Mouse (Mus musculus) lung, embryonic 14.5 days (tissue): ENCODE data around the gene Hist1h2af. TPM values are rescaled to one million over a fixed set of nuclear protein-coding genes. Genes with fewer than 3 reads are reported as not detected.
A peak's percentile ranks its signal among the peaks of the same experiment; 100 is the strongest.
"Not testable (repeated sequence)": the region's sequence is repeated elsewhere in the genome, so short reads cannot be mapped to it uniquely, and the experiment has no call there.

Source experiments
- ATAC-seq: fragments of 200-750 bp; cut with Nextera tagmentation; 2 replicates; pipeline ENCODE4 v1.8.0; 2017; ENCODE audit warnings: mild to moderate bottlenecking, moderate TSS enrichment, moderate library complexity; ENCODE audit not compliant: insufficient read depth
- DNase-seq: peaks from one replicate; pipeline ENCODE4 v3.0.0-alpha.2; 2015
- H3K27ac ChIP-seq: fragments of 300-500 bp; sonication (generic); 2 replicates; pipeline ENCODE4 v1.5.1; 2014; ENCODE audit warnings: low read depth, mild to moderate bottlenecking, moderate library complexity
- H3K27me3 ChIP-seq: fragments of 300-500 bp; sonication (generic); 2 replicates; pipeline ENCODE4 v1.6.1; 2014; ENCODE audit warnings: low read length, control low read depth; ENCODE audit not compliant: insufficient read depth
- H3K36me3 ChIP-seq: fragments of 300-500 bp; sonication (generic); 2 replicates; pipeline ENCODE4 v1.6.1; 2014; ENCODE audit warnings: control low read depth; ENCODE audit not compliant: insufficient read depth
- H3K4me1 ChIP-seq: fragments of 300-500 bp; sonication (generic); 2 replicates; pipeline ENCODE4 v1.6.1; 2014; ENCODE audit warnings: antibody characterized with exemption, control low read depth; ENCODE audit not compliant: insufficient read depth
- H3K4me2 ChIP-seq: fragments of 300-500 bp; sonication (generic); 2 replicates; pipeline ENCODE4 v1.6.1; 2014; ENCODE audit warnings: mild to moderate bottlenecking
- H3K4me3 ChIP-seq: fragments of 300-500 bp; sonication (generic); 2 replicates; pipeline ENCODE4 v1.5.1; 2014; ENCODE audit warnings: low read depth, low read length
- H3K9ac ChIP-seq: fragments of 300-500 bp; sonication (generic); 2 replicates; pipeline ENCODE4 v1.6.1; 2014
- H3K9me3 ChIP-seq: fragments of 300-500 bp; sonication (generic); 2 replicates; pipeline ENCODE4 v1.6.1; 2016; ENCODE audit warnings: low read depth, low read length, control low read depth
- CTCF ChIP-seq: IDR thresholded peaks from 2 replicates; pipeline ENCODE4 v1.5.1; 2016; ENCODE audit warnings: antibody characterized with exemption, low read depth
- WGBS: fragments of 180-500 bp; shearing (Covaris S2); extraction: QIAGEN DNeasy Blood & Tissue Kit; methylation state at CpG from one replicate; pipeline ENCODE4 v1.1.7; 2014; 5-methylcytosine and 5-hydroxymethylcytosine counted together
- polyA plus RNA-seq: library from polyadenylated mRNA; unstranded; fragments of >200 nt; fragmentation: Nextera tagmentation; extraction: Ambion mirVana; gene quantifications from 2 replicates; pipeline ENCODE4 v1.2.1, GENCODE M21; 2014

Gene Hist1h2af
- polyA plus RNA-seq, 1 experiment from 2014 or later: 13.0 TPM

DNA sequence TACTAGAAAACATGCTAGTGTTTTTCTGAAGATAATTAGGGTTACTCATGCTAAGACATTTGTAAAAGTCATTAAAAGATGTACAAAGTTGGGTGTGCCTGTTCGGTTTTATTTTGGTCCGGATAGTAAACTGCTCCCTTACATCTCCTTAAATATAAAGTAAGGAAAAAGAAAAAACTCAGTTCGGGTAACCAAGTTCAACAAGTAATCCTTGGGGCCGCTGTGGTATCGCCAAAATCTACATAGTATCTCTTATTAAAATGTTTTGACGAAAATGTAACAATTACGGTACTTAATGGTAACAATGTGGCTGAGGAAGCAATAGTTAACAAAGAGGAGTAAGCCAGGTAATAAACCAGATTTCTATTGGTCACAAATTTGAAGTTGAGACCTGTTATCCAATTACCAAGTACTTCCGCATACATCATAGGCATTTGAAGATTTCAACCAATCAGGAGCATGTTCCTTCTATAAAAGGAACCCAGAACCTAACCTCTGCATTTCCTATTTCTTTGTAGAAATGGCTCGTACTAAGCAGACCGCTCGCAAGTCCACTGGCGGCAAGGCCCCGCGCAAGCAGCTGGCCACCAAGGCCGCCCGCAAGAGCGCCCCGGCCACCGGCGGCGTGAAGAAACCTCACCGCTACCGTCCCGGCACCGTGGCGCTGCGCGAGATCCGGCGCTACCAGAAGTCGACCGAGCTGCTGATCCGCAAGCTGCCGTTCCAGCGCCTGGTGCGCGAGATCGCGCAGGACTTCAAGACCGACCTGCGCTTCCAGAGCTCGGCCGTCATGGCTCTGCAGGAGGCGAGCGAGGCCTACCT lies 10.5 kb downstream of the Hist1h2af start, which contains the start of gene Hist1h3f:
TSS of gene Hist1h3f (plus strand) at position 88 of the 822 bp plus-strand sequence.
- Histone ChIP-seq H3K36me3 (no peaks in the 10 kb centered on the region), H3K4me1 (no peaks in the 10 kb centered on the region), H3K4me3 (peak within 1 kb of the TSS; percentile 44), H3K4me2 (peak within 1 kb of the TSS; percentile 86), H3K9ac (peak within 1 kb of the TSS; percentile 66), H3K27ac (peak within 1 kb of the TSS; percentile 96), H3K9me3 (no peaks in the 10 kb centered on the region), H3K27me3 (no peaks in the 10 kb centered on the region)
- DNase-seq (peak; percentile 97), ATAC-seq (peak; percentile 91)
- TF ChIP-seq CTCF: no peak
- under 1% methylated on average over 30 of the region's 45 CpGs for WGBS

GRCm38 (mm10) chr13:23544787-23545120 lies 11.0 kb downstream of the Hist1h2af start:
- peak overlapping the region; percentile 86 for H3K4me2 ChIP-seq
- peak overlapping the region; percentile 96; the same call in 1 of the 2 replicates for H3K27ac ChIP-seq
- not testable (repeated sequence) for H3K36me3 ChIP-seq, H3K9me3 ChIP-seq, H3K27me3 ChIP-seq, DNase-seq, H3K4me1 ChIP-seq
- WGBS: 0% methylated on average over 11 of the region's 14 CpGs
- H3K9ac ChIP-seq: peak overlapping the region; percentile 62
- H3K4me3 ChIP-seq: peak overlapping the region; percentile 36
- peak; percentile 0; the same call in 1 of the 2 replicates for ATAC-seq

DNA sequence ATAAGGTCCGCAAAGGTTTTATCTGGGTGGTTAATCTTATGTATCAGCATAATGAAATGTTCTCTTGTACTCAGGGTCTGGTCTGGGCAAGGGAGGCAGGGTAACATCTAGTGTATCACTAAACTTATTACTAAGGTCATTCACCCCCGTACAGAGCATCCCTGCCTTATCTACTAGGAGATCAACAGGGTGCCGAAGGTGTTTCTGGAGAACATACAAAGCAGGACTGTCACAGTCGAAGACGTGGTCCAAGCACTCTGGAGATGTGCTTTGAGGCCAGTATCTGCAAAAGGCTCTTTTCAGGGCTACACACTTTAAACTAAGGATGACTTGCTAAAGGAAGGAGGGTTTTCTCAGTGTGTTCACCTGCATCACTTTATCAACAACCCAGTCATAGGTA lies 13.0 kb downstream of the Hist1h2af start:
- H3K4me2 ChIP-seq: peak overlapping the region; percentile 48; the same call in 1 of the 2 replicates
- H3K9me3 ChIP-seq: no peaks in the 10 kb centered on the region
- DNase-seq (no peak), ATAC-seq (no peak)
- no peaks in the 10 kb centered on the region for H3K36me3 ChIP-seq
- peak overlapping the region; percentile 67; the same call in 1 of the 2 replicates for H3K27ac ChIP-seq
- no peak overlapping the region for H3K9ac ChIP-seq
- H3K4me1 ChIP-seq: no peaks in the 10 kb centered on the region; the same call in 1 of the 2 replicates
- no peaks in the 10 kb centered on the region for H3K27me3 ChIP-seq
- peak overlapping the region; percentile 6; the same call in 1 of the 2 replicates for H3K4me3 ChIP-seq
- 56% methylated on average over 5 of the region's 5 CpGs for WGBS
- TF ChIP-seq CTCF: no peak

GRCm38 (mm10) chr13:23550761-23551145 lies 17.0 kb downstream of the Hist1h2af start:
- Histone ChIP-seq H3K27me3 (no peaks in the 10 kb centered on the region), H3K9ac (peak overlapping the region; percentile 72), H3K9me3 (no peaks in the 10 kb centered on the region), H3K4me3 (peak overlapping the region; percentile 46), H3K27ac (peak overlapping the region; percentile 98), H3K4me1 (peaks cover 4% of the 10 kb centered on the region; the same call in 1 of the 2 replicates), H3K36me3 (no peaks in the 10 kb centered on the region), H3K4me2 (peak overlapping the region; percentile 76)
- ATAC-seq (no peak), DNase-seq (peak; percentile 68)
- TF ChIP-seq CTCF: no peak
- 2% methylated on average over 3 of the region's 3 CpGs for WGBS

DNA sequence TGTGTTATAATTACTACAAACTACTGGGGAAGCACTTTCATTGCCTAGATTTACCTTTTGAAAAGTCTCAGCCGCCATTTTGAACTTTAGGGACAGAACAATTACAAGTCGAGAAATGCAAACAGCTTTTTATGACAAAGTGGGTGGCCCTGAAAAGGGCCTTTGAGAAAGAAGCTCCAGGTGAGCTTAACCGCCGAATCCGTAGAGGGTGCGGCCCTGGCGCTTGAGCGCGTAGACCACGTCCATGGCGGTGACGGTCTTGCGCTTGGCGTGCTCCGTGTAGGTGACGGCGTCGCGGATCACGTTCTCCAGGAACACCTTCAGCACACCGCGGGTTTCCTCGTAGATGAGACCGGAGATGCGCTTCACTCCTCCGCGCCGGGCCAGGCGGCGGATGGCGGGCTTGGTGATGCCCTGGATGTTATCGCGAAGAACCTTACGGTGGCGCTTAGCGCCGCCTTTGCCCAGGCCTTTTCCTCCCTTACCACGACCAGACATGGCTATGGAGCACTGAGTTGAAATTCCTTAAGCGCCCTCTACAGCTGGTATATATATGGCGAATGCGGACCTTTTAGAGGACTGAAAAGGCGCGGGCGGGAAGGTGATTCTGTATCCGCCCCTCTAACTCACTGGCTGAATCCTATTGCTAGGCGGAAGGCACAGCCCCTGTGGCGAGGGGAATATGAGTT lies 17.6 kb downstream of the Hist1h2af start, which contains the start of gene Hist1h4f:
TSS of gene Hist1h4f (minus strand) at position 503 of the 689 bp plus-strand sequence.
- Histone ChIP-seq H3K27ac (peak within 1 kb of the TSS; percentile 98), H3K9ac (peak within 1 kb of the TSS; percentile 72), H3K4me3 (peak within 1 kb of the TSS; percentile 46), H3K4me2 (peak within 1 kb of the TSS; percentile 76)
- not testable (repeated sequence) for H3K36me3 ChIP-seq, H3K27me3 ChIP-seq, H3K9me3 ChIP-seq, H3K4me1 ChIP-seq
- peak; percentile 98 for DNase-seq
- peak; percentile 82 for ATAC-seq
- WGBS: under 1% methylated on average over 47 of the region's 47 CpGs

DNA sequence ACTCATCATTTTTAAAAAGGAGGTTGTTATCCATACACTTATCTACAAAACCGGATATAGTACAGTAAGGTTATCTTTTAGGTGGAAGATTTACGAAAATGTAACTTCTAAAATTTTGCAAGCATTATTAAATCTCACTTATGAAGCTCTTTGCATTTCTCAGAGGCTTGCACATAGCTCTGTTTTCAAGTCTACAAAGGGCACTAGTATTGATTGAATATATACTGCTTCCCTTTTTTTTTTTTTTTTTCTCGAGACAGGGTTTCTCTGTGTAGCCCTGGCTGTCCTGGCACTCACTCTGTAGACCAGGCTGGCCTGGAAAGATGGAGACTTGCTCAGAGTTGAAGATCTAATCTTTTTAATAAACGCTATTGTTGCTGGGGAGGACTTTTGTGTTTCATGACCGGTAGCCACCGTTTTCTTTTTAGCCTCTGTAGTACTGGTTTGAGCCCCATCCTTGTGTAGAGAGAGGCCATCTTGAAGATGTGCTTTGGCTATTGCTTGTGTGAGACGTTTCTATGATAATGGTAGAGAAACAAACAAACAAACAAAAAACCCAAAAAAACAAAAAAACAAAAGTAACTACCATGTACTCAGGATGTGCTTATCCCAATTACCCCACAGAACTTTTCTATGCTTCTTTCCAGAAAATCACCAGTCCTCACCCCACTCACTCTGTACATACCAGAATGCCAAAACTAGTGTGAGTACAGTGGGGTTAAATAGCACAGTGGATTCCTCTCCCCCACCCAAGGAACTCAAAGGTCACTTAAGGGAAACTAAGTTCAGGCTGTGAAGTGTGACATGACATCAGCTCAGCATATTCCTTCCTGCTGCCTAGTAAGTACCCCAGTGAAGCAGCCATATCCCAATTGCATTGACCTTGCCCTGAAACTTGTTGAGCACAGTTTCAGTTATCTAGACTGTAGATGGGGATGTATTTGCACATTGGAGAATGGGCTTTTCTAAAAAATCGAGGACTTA lies 18.5 kb downstream of the Hist1h2af start:
- no peaks in the 10 kb centered on the region for H3K27me3 ChIP-seq
- no peaks in the 10 kb centered on the region for H3K36me3 ChIP-seq
- 38% methylated on average over 8 of the region's 8 CpGs for WGBS
- ATAC-seq (no peak), DNase-seq (no peak)
- peaks cover 8% of the 10 kb centered on the region for H3K4me1 ChIP-seq
- TF ChIP-seq CTCF: no peak
- H3K27ac ChIP-seq: peak overlapping the region; percentile 98
- peak overlapping the region; percentile 46; the same call in 1 of the 2 replicates for H3K4me3 ChIP-seq
- H3K9ac ChIP-seq: peak overlapping the region; percentile 13
- no peaks in the 10 kb centered on the region for H3K9me3 ChIP-seq
- peak overlapping the region; percentile 76 for H3K4me2 ChIP-seq
